Mouse (Mus musculus) spleen, embryonic (tissue): ENCODE results near the gene Capg.

ENCODE experiments used
- CTCF ChIA-PET: fragments of 350-600 bp; sonication (Branson Sonifier 250); formaldehyde crosslinking; loops from one replicate; lab custom pipeline; 2022; lab: Charles Lee

Capg gene

GRCm38 (mm10) chr6:72528410-72529151 lies 15.6 kb upstream of the Capg start:
- CTCF ChIA-PET: no interaction called here

GRCm38 (mm10) chr6:72532580-72532979 lies 11.6 kb upstream of the Capg start:
- CTCF ChIA-PET: interaction anchor here (0.5 kb wide), 1 partner anchor 235 kb away, joined by 8 read pairs; no protein-coding TSS in a partner anchor

- CTCF ChIA-PET: interaction anchor here (0.6 to 1.0 kb wide), 5 partner anchors 86 to 144 kb away, joined by 3 to 9 read pairs (median 3); no protein-coding TSS in a partner anchor
Observed at GRCm38 (mm10) chr6:72533555-72533954, 10.6 kb upstream of the Capg start.

- CTCF ChIA-PET: interaction anchor here (0.6 to 1.9 kb wide), 16 partner anchors 11 to 1161 kb away, joined by 3 to 16 read pairs (median 6); no protein-coding TSS in a partner anchor
Observed at GRCm38 (mm10) chr6:72534035-72534809, 10.0 kb upstream of the Capg start.

- CTCF ChIA-PET: interaction anchor here (0.6 to 1.9 kb wide), 15 partner anchors 10 to 1162 kb away, joined by 3 to 16 read pairs (median 6); no protein-coding TSS in a partner anchor
Observed at GRCm38 (mm10) chr6:72535165-72535564, 9.0 kb upstream of the Capg start.

GRCm38 (mm10) chr6:72537998-72538500 lies 6.1 kb upstream of the Capg start:
- CTCF ChIA-PET: no interaction called here

GRCm38 (mm10) chr6:72538562-72539031 lies 5.6 kb upstream of the Capg start:
- CTCF ChIA-PET: no interaction called here

- CTCF ChIA-PET: no interaction called here
Observed at GRCm38 (mm10) chr6:72543265-72543850, 833 bp upstream of the Capg start.

- CTCF ChIA-PET: interaction anchor here (1.3 kb wide), 1 partner anchor 11 kb away, joined by 8 read pairs; no protein-coding TSS in a partner anchor
Observed at GRCm38 (mm10) chr6:72545377-72545776, 1.2 kb downstream of the Capg start.

- CTCF ChIA-PET: interaction anchor here (0.6 kb wide), 1 partner anchor 16 kb away, joined by 3 read pairs; no protein-coding TSS in a partner anchor
Observed at GRCm38 (mm10) chr6:72547121-72547520, 2.9 kb downstream of the Capg start.

- CTCF ChIA-PET: no interaction called here
Observed at GRCm38 (mm10) chr6:72547862-72548261, 3.7 kb downstream of the Capg start.

- CTCF ChIA-PET: interaction anchor here (1.2 kb wide), 1 partner anchor 14 kb away, joined by 10 read pairs; no protein-coding TSS in a partner anchor
Observed at GRCm38 (mm10) chr6:72549041-72549580, 4.9 kb downstream of the Capg start.

GRCm38 (mm10) chr6:72550025-72550424 lies 5.8 kb downstream of the Capg start:
- CTCF ChIA-PET: interaction anchor here (1.2 kb wide), 1 partner anchor 15 kb away, joined by 10 read pairs; no protein-coding TSS in a partner anchor

- CTCF ChIA-PET: interaction anchor here (0.7 to 1.2 kb wide), 3 partner anchors 16 to 149 kb away, joined by 3 to 10 read pairs (median 8); no protein-coding TSS in a partner anchor
Observed at GRCm38 (mm10) chr6:72550503-72551100, 6.4 kb downstream of the Capg start.

GRCm38 (mm10) chr6:72552171-72553078 lies 8.2 kb downstream of the Capg start:
- CTCF ChIA-PET: interaction anchor here (0.6 kb wide), 2 partner anchors 23 to 125 kb away, joined by 5 to 6 read pairs; no protein-coding TSS in a partner anchor

- CTCF ChIA-PET: interaction anchor here (0.6 kb wide), 1 partner anchor 125 kb away, joined by 6 read pairs; no protein-coding TSS in a partner anchor
Observed at GRCm38 (mm10) chr6:72553079-72553412, 8.9 kb downstream of the Capg start.

- CTCF ChIA-PET: no interaction called here
Observed at GRCm38 (mm10) chr6:72560801-72561200, 16.6 kb downstream of the Capg start.

- CTCF ChIA-PET: no interaction called here
Observed at GRCm38 (mm10) chr6:72562486-72562885, 18.3 kb downstream of the Capg start.

GRCm38 (mm10) chr6:72562894-72563293 lies 18.7 kb downstream of the Capg start:
- CTCF ChIA-PET: no interaction called here
